Mouse (Mus musculus) embryonic fibroblast, embryonic 13.5 days (primary cell): ENCODE measurements at regions not wholly inside any gene's neighbourhood (a gene's known extent, or its start where the extent isn't known, plus 50 kb on each side); places are given as distances from the start of the nearest gene placed in this dataset.

ENCODE experiments used
- H3K27ac ChIP-seq: 2 replicates; pipeline ENCODE4 v1.5.1; 2012; ENCODE audit warnings: low read length, control low read depth, inconsistent platforms; ENCODE audit not compliant: insufficient read depth
- H3K4me1 ChIP-seq: 2 replicates; pipeline ENCODE4 v1.6.1; 2011; ENCODE audit warnings: low read length; ENCODE audit not compliant: control insufficient read depth, insufficient read depth
- H3K4me3 ChIP-seq: 2 replicates; pipeline ENCODE4 v1.5.1; 2011; ENCODE audit warnings: mild to moderate bottlenecking, control low read depth, low read length; ENCODE audit not compliant: insufficient read depth
- CTCF ChIP-seq: IDR thresholded peaks from 2 replicates; pipeline ENCODE4 v1.5.1; 2011; ENCODE audit warnings: mild to moderate bottlenecking, control low read depth, low read length, moderate library complexity, borderline replicate concordance; ENCODE audit not compliant: insufficient read depth
- POLR2A ChIP-seq: IDR thresholded peaks from 2 replicates; pipeline ENCODE4 v1.6.1; 2011; ENCODE audit warnings: low read depth, mild to moderate bottlenecking, control low read depth, low read length, moderate library complexity

- no peak overlapping the region for H3K4me3 ChIP-seq
- TF ChIP-seq CTCF (no peak), POLR2A (no peak)
- no peak overlapping the region for H3K27ac ChIP-seq
- H3K4me1 ChIP-seq, result no peaks in the 10 kb centered on the region
Measured at GRCm38 (mm10) chr9:113408521-113408920, 299.5 kb downstream of the Pdcd6ip start.

DNA sequence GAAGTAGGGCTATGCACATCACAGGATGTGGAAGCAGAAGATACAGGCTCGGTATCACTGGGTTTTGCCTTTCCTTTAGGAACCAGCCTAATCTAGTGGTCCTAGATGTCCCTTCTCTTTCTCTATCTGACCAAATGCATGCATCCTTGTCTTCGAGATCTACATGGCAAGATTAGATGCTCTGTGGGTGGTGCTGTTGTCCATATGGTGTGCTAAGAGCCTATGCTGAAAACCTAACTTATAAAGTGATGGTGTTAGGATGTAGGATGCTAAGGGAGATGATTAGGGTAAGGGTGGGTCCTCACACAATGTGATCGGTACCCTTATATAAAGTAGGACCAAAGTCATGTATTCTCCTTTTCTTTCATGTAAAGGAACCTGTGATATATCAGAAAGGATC lies 313.7 kb downstream of the Pdcd6ip start:
- no peak for TF ChIP-seq POLR2A
- no peak for TF ChIP-seq CTCF

DNA sequence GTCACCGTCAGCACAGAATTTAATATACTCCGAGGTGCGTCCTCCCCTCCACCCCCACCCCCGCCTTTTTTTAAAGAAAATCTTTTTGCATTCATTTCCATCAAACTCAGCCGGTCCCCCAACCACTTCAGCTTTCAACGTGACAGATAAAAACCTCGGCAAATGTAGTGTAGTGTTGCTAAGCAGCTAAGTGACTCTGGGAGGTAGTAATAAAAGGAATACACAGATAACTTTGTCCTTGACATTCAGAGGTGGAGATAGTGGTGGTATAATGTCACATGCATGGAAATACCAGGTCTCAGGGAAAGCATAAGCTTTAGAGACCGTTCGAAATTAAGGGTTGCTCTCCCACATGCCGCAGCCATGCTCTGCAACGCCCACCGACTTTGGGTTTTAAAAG lies 320.7 kb downstream of the Pdcd6ip start:
- Histone ChIP-seq H3K27ac (no peak overlapping the region), H3K4me1 (no peaks in the 10 kb centered on the region), H3K4me3 (no peak overlapping the region)
- TF ChIP-seq CTCF (no peak), POLR2A (no peak)

More for the DNA sequence above, 313.7 kb downstream of the Pdcd6ip start:
- no peak overlapping the region for H3K27ac ChIP-seq
- no peaks in the 10 kb centered on the region for H3K4me1 ChIP-seq
- H3K4me3 ChIP-seq, result no peak overlapping the region

DNA sequence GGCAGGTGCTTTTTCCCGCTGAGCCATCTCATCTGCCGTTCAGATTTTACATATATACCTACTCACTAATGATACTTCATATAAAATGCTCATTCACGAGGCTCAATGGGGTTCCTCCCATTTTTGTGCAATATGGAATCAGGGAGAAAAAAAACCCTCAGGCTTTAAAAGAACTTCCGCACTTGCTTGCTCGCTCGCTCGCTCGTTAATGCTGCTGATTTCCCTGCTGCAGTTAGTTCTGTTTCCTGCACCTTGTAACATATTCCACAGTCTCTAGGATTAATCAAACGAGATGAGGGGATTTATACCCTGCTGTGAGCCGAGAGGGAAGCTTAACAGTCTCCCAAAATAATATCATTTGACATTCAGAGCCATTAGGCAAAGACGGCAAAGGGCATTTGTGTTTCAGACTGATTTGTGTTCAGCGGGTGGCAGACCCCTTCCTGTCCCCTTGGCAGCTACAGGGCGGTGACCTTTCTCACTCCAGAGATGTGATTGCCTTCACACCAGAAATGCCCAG lies 326.4 kb downstream of the Pdcd6ip start:
- Histone ChIP-seq H3K4me3 (no peak overlapping the region), H3K4me1 (peaks cover 5% of the 10 kb centered on the region), H3K27ac (no peak overlapping the region)
- TF ChIP-seq CTCF, result no peak
- no peak for TF ChIP-seq POLR2A

DNA sequence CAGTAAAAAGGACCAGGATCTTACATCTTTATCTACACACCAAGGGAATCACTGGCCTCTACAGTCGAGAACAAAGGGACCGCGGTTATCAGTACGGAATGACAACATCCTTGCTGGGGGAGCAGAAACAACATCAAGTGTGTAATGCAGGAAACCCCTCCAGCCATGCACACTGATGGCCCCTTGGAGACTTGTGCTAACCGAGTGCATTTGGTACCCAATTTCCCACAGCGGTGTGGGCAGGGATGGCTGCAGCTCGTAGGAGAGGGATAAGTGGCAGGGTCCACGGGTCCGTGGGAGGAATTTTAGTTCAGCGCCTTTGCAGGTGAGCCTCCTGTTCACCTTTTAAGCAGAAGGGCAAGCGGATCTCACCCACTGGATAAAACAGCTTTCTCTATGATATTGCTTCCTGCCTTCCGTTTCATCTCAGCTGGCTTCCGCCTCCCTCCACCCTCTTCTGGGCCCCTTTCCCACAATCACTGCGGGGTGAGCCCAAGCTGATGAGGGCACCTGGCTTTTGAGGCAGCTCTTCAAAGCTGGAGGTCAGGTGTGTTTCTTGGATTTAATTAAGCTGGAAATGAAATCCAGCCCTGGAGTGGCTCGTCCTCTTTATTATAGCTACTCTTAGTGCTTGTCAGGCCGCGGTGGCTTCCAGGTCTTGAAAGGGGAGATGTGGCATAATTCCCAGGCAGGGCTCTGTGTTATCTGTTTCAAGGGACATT lies 327.5 kb downstream of the Pdcd6ip start:
- H3K27ac ChIP-seq, result no peak overlapping the region
- H3K4me3 ChIP-seq, result no peak overlapping the region
- TF ChIP-seq CTCF, result no peak
- TF ChIP-seq POLR2A, result no peak
- H3K4me1 ChIP-seq, result peaks cover 5% of the 10 kb centered on the region

GRCm38 (mm10) chr9:113378525-113378924 lies 329.5 kb downstream of the Pdcd6ip start:
- TF ChIP-seq CTCF, result no peak
- TF ChIP-seq POLR2A, result no peak
- H3K4me3 ChIP-seq, result no peak overlapping the region
- peak overlapping the region; percentile 76 for H3K27ac ChIP-seq
- H3K4me1 ChIP-seq, result peaks cover 5% of the 10 kb centered on the region

DNA sequence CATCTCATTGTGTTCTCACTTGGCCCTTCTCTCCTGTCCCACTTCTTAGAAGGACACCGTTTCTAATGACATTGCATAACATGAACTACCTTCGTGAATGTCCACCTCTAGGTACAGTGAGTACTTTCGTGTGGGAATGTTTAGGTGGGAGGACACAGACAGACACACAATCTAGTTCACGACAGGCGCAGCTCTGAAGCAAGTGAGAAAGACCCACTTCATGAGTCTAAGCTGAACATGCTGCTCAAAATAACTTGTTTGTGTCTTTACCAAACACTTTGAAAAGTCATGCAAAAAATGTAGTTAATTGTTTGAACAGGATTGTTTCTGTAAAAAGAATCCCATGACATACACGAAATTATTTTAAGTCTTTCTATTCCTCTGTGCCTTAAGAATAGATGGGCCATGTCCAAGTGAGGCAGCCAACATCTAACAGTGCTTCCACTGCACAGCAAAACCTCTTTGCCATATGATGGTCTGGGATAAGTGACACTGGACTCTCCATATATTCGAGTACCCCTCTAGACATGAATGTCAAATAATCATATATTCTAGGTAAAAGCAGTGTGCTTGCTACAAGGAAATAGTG lies 336.2 kb downstream of the Pdcd6ip start:
- TF ChIP-seq POLR2A, result no peak
- no peak for TF ChIP-seq CTCF
- Histone ChIP-seq H3K4me1 (no peaks in the 10 kb centered on the region), H3K4me3 (no peak overlapping the region), H3K27ac (no peak overlapping the region)

- Histone ChIP-seq H3K4me1 (no peaks in the 10 kb centered on the region), H3K4me3 (no peak overlapping the region), H3K27ac (no peak overlapping the region)
- TF ChIP-seq CTCF (no peak), POLR2A (no peak)
Measured at GRCm38 (mm10) chr9:113347942-113348341, 360.1 kb downstream of the Pdcd6ip start.

DNA sequence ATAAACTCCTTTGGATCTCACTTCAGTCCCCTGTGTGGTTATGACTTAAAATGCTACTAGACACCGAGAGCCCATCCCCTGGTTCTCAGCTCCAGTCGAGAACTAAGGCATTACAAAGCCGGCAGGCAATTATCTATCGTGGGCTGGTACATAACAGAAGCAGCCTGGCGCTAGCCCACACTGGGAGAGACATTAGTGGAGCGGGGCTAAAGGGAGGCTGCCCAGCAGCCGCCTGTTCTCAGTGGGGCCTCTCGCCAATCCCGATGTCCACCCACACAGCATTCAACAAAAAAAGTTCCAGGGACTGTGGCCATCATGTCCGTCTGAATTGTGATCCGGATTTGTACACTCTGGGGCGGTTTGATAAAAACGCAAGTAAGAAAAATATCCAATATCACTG lies 361.5 kb downstream of the Pdcd6ip start:
- Histone ChIP-seq H3K4me3 (no peak overlapping the region), H3K4me1 (no peaks in the 10 kb centered on the region), H3K27ac (no peak overlapping the region)
- TF ChIP-seq CTCF, result no peak
- no peak for TF ChIP-seq POLR2A

- H3K4me1 ChIP-seq, result no peaks in the 10 kb centered on the region
- no peak overlapping the region for H3K4me3 ChIP-seq
- H3K27ac ChIP-seq, result no peak overlapping the region
- TF ChIP-seq CTCF (no peak), POLR2A (no peak)
Measured at GRCm38 (mm10) chr9:113342131-113342530, 365.9 kb downstream of the Pdcd6ip start.
